10 mouse cellular contexts compared by ENCODE assay signal in the genomic region with DNA sequence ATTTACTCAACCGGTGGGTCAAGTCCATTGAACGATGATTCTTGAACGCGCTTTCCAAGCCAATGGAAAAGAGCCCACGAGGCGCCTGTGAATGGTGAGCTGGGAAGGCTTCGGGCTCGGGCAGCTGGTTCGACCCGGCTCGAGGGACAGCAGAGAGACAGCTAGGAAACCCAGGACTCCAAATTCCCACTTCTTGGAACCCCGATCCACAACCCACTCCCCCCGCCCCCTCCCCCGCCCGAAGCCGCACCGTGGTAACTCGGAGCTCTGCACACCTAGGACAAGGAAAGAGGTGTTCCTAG. TPM values are rescaled to one million over a fixed set of nuclear protein-coding genes. Genes with fewer than 3 reads are reported as not detected.
DNase-seq lines count a peak whose midpoint lies in the region; ATAC-seq and TF ChIP-seq lines count a peak whose summit lies in the region.
"Had no signal": no experiment of that assay in that cellular context is flagged by ENCODE, and none has a peak within 500 bp of the region (broad histone marks: within the 10 kb centered on the region; RNA-seq: fewer than 3 reads in every experiment).

No protein-coding gene starts in this region.

- no peak for ATAC-seq in kidney, postnatal 0 days (replicated peaks; ENCODE audit: low FRiP score, low read depth)
- 0 out of 2 replicates have a peak, but pooled peaks have one; percentile 25 for ATAC-seq in erythroid progenitor cell, adult 5-6 weeks (replicated peaks; ENCODE audit: low FRiP score, poor library complexity, severe bottlenecking)
- no peak for ATAC-seq in limb, embryonic 11.5 days (ENCODE audit: insufficient number of reproducible peaks, low FRiP score, low TSS enrichment, low read depth)
- no peak for ATAC-seq in neural tube, embryonic 13.5 days (ENCODE audit: low read depth)

- peaks cover 100% of the 10 kb centered on the region for H3K27me3 ChIP-seq in kidney, postnatal 0 days (ENCODE audit: insufficient read depth, low read length)
- peaks cover 96% of the 10 kb centered on the region for H3K27me3 ChIP-seq in limb, embryonic 11.5 days (ENCODE audit: control insufficient read depth, insufficient read depth, low read length)
- H3K27me3 ChIP-seq in neural tube, embryonic 13.5 days = peaks cover 100% of the 10 kb centered on the region
- peaks cover 4% of the 10 kb centered on the region; the same call in 1 of the 2 replicates for H3K27me3 ChIP-seq in cerebellum, adult 2 months (ENCODE audit: control insufficient read depth, insufficient read depth, low read length)

- no peak overlapping the region for H3K9ac ChIP-seq in kidney, postnatal 0 days (ENCODE audit: low read depth, low read length)
- H3K9ac ChIP-seq in limb, embryonic 11.5 days (ENCODE audit: low read length) = no peak overlapping the region
- no peak overlapping the region for H3K9ac ChIP-seq in neural tube, embryonic 13.5 days

- no peak for TF ChIP-seq POLR2A in cerebellum, adult 2 months (IDR thresholded peaks at IDR 0.05; ENCODE audit: borderline replicate concordance, insufficient read depth, low read length)

- H3K4me3 ChIP-seq in kidney, postnatal 0 days (replicated peaks; ENCODE audit: low read depth, low read length) = peak overlapping the region; percentile 35
- peak overlapping the region; percentile 26 for H3K4me3 ChIP-seq in limb, embryonic 11.5 days (ENCODE audit: low read depth, low read length)
- H3K4me3 ChIP-seq in neural tube, embryonic 13.5 days = peak overlapping the region; percentile 32
- no peak overlapping the region for H3K4me3 ChIP-seq in cerebellum, adult 2 months (replicated peaks; ENCODE audit: insufficient read depth, low read depth, low read length)

- DNase-seq in kidney, postnatal 0 days (ENCODE audit: low spot score) = no peak
- no peak for DNase-seq in kidney, postnatal 4 days
- DNase-seq in limb, embryonic 11.5 days (ENCODE audit: low spot score) = peak; percentile 53
- DNase-seq in cerebellum, adult 2 months = no peak
- no peak for DNase-seq in Muller cell, postnatal 12 days (ENCODE audit: inconsistent ontology term)
- no peak for DNase-seq in right cerebral cortex, postnatal 36 days (ENCODE audit: low spot score in 2 of 2)
- DNase-seq: gastrocnemius, postnatal 14 days; lung, postnatal 14 days had no signal

- H3K4me2 ChIP-seq in kidney, postnatal 0 days (ENCODE audit: low read length) = peak overlapping the region; percentile 60
- peak overlapping the region; percentile 50 for H3K4me2 ChIP-seq in limb, embryonic 11.5 days (ENCODE audit: low read depth, severe bottlenecking)
- peak overlapping the region; percentile 46 for H3K4me2 ChIP-seq in neural tube, embryonic 13.5 days

- H3K4me1 ChIP-seq in kidney, postnatal 0 days (replicated peaks; ENCODE audit: insufficient read depth, low read length) = peaks cover 21% of the 10 kb centered on the region; the same call in 1 of the 2 replicates
- peaks cover 14% of the 10 kb centered on the region; the same call in 1 of the 2 replicates for H3K4me1 ChIP-seq in limb, embryonic 11.5 days (ENCODE audit: control insufficient read depth, insufficient read depth, low read length)
- peaks cover 47% of the 10 kb centered on the region for H3K4me1 ChIP-seq in neural tube, embryonic 13.5 days (replicated peaks)
- no peaks in the 10 kb centered on the region; the same call in 1 of the 2 replicates for H3K4me1 ChIP-seq in cerebellum, adult 2 months (ENCODE audit: control insufficient read depth, insufficient read depth, low read length)

- H3K9me3 ChIP-seq in kidney, postnatal 0 days (replicated peaks; ENCODE audit: low read length) = no peaks in the 10 kb centered on the region
- no peaks in the 10 kb centered on the region for H3K9me3 ChIP-seq in limb, embryonic 11.5 days (ENCODE audit: control insufficient read depth, low read length)
- H3K9me3 ChIP-seq in neural tube, embryonic 13.5 days = no peaks in the 10 kb centered on the region

- 3% methylated on average over 18 of the region's 18 CpGs for WGBS in kidney, postnatal 0 days
- under 1% methylated on average over 18 of the region's 18 CpGs for WGBS in limb, embryonic 11.5 days
- WGBS in neural tube, embryonic 13.5 days = under 1% methylated on average over 18 of the region's 18 CpGs
- 1% methylated on average over 18 of the region's 18 CpGs for WGBS in cerebellum, adult 2 months

- no peak overlapping the region for H3K27ac ChIP-seq in kidney, postnatal 0 days
- no peak overlapping the region for H3K27ac ChIP-seq in limb, embryonic 11.5 days (replicated peaks; ENCODE audit: low read depth, low read length)
- no peak overlapping the region for H3K27ac ChIP-seq in neural tube, embryonic 13.5 days (replicated peaks)
- no peak overlapping the region for H3K27ac ChIP-seq in cerebellum, adult 2 months (ENCODE audit: insufficient read depth, low read length)

- TF ChIP-seq CTCF in kidney, postnatal 0 days (IDR thresholded peaks at IDR 0.05; ENCODE audit: low read depth) = no peak
- no peak for TF ChIP-seq CTCF in cerebellum, adult 2 months (IDR thresholded peaks at IDR 0.05; ENCODE audit: borderline replicate concordance, insufficient read depth, low read depth, low read length)

- H3K36me3 ChIP-seq in kidney, postnatal 0 days (ENCODE audit: insufficient read depth, low read length) = no peaks in the 10 kb centered on the region
- H3K36me3 ChIP-seq in limb, embryonic 11.5 days (ENCODE audit: control insufficient read depth, insufficient read depth, low read length) = no peaks in the 10 kb centered on the region
- no peaks in the 10 kb centered on the region for H3K36me3 ChIP-seq in neural tube, embryonic 13.5 days

RNA-seq across cellular contexts. Expression of a gene that starts 0.3 kb away (rescaled TPM):
- polyA plus RNA-seq in kidney, postnatal 0 days (2015; fragmentation: Nextera tagmentation; extraction: Ambion mirVana) = 1.8 and 2.6 TPM in 2 replicates
- 1.3 TPM in 1 of 2 replicates, not detected in the other for total RNA-seq in erythroid progenitor cell, adult 5-6 weeks (2015; ENCODE audit: low replicate concordance)
- not detected in 2 replicates for total RNA-seq in erythroid progenitor cell, adult 5-6 weeks (2017; ENCODE audit: low replicate concordance)
- 3.3 and 5.0 TPM in 2 replicates for polyA plus RNA-seq in limb, embryonic 11.5 days (2014; fragmentation: Nextera tagmentation; extraction: Ambion mirVana)
- 1.0 and 2.8 TPM in 2 replicates for polyA plus RNA-seq in neural tube, embryonic 13.5 days (2015; fragmentation: Nextera tagmentation; extraction: Ambion mirVana)
- not detected in 2 replicates for polyA plus RNA-seq in cerebellum, adult 2 months (2012; rRNA removed)

RNA-seq across cellular contexts. Expression of a gene that starts 11.9 kb away (rescaled TPM):
- not detected in 2 replicates for polyA plus RNA-seq in kidney, postnatal 0 days (2015; fragmentation: Nextera tagmentation; extraction: Ambion mirVana)
- not detected in 2 replicates for total RNA-seq in erythroid progenitor cell, adult 5-6 weeks (2015; ENCODE audit: low replicate concordance)
- not detected in 2 replicates for total RNA-seq in erythroid progenitor cell, adult 5-6 weeks (2017; ENCODE audit: low replicate concordance)
- 0.21 TPM in 1 of 2 replicates, not detected in the other for polyA plus RNA-seq in limb, embryonic 11.5 days (2014; fragmentation: Nextera tagmentation; extraction: Ambion mirVana)
- not detected in 2 replicates for polyA plus RNA-seq in neural tube, embryonic 13.5 days (2015; fragmentation: Nextera tagmentation; extraction: Ambion mirVana)
- polyA plus RNA-seq in cerebellum, adult 2 months (2012; rRNA removed) = not detected in 2 replicates
- total RNA-seq: gastrocnemius, postnatal 14 days had no signal
